Mouse (Mus musculus): ENCODE results near the gene Serpinb7. TPM values are rescaled to one million over a fixed set of nuclear protein-coding genes. Genes with fewer than 3 reads are reported as not detected.

Gene Serpinb7
- 0.24 TPM in 1 of 2 replicates, not detected in the other for polyA plus RNA-seq (2016; fragmentation: Nextera tagmentation; extraction: Ambion mirVana)

DNA sequence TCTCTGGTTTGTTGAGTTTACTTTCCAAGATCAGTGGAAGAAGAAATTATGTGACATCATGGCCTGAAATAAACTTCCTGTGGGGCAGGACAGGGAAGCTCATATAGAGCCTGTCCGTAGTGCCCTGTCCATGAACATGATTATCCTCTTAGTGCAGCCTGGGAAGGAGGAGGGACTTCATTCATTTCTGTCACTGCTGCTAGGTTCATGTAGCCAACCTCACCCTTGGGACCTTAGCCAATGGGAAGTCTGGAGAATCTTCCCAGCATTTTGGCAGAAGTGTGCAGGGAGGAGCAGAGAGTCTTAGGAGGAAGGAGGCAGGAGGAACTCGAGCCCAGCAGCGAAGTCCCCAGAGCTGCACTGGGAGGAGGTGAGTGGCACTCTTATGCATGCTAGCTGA, at the start of gene Serpinb7:
TSS of gene Serpinb7 (plus strand) at position 301 of the 400 bp plus-strand sequence.
- Histone ChIP-seq H3K9ac (replicated peaks) (no peak within 1 kb of the TSS), H3K4me1 (replicated peaks) (no peaks in the 10 kb centered on the region), H3K4me3 (replicated peaks) (no peak within 1 kb of the TSS), H3K27ac (no peak within 1 kb of the TSS), H3K9me3 (no peaks in the 10 kb centered on the region), H3K36me3 (no peaks in the 10 kb centered on the region), H3K27me3 (no peaks in the 10 kb centered on the region), H3K4me2 (no peak within 1 kb of the TSS)
- ATAC-seq (ENCODE audit: insufficient number of reproducible peaks, insufficient read depth, low FRiP score, low TSS enrichment, low read depth): no peak
- WGBS: 80% methylated on average over 3 of the region's 3 CpGs

DNA sequence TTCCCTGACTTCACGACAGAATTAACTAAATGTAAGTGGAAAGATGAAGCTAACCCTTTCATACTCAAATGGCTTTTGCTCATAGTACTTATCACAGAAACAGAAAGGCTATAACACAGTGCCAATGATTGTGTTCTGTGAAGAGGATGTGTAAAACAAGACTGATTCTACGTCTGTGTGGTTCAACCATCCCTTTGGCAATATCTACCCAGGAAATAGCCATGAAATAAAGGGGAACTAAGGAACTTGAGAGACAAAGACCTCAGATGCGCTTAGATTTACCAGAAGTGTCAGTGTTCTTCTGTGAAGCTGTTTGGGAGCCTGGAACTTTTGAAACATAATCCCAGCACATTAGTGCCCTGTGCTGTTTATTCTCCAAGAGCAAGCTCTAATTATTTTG, 49.1 kb upstream of the Serpinb7 start:
- WGBS: 30% methylated on average over 3 of the region's 3 CpGs
- no peaks in the 10 kb centered on the region for H3K27me3 ChIP-seq
- H3K9me3 ChIP-seq: no peaks in the 10 kb centered on the region
- no peak overlapping the region for H3K4me3 ChIP-seq (replicated peaks)
- H3K4me1 ChIP-seq (replicated peaks): no peaks in the 10 kb centered on the region
- H3K27ac ChIP-seq: no peak overlapping the region
- no peak overlapping the region for H3K9ac ChIP-seq (replicated peaks)
- no peaks in the 10 kb centered on the region for H3K36me3 ChIP-seq
- no peak for ATAC-seq (ENCODE audit: insufficient number of reproducible peaks, insufficient read depth, low FRiP score, low TSS enrichment, low read depth)
- no peak overlapping the region for H3K4me2 ChIP-seq

DNA sequence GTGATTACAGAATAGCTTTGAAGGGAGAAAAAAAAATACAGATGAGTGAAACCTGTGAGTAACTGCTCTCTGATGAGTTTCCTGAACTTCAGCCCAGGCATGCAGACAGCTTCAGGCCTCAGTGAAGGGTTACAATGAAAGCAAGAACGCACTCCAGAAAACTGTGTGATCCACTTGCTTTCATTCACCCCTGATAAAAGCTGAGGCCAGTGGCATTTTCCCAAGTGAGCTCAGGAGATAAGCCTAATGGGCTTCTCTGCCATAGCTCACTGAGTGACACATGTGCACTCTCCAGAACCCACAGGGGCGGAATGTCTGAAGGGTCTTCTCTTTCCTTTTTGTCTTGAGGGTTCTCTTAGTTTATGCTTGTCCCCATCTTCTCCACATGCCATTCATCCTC, 48.3 kb upstream of the Serpinb7 start:
- H3K27me3 ChIP-seq: no peaks in the 10 kb centered on the region
- ATAC-seq (ENCODE audit: insufficient number of reproducible peaks, insufficient read depth, low FRiP score, low TSS enrichment, low read depth): no peak
- no peak overlapping the region for H3K4me2 ChIP-seq
- no peaks in the 10 kb centered on the region for H3K9me3 ChIP-seq
- H3K27ac ChIP-seq: no peak overlapping the region
- H3K36me3 ChIP-seq: no peaks in the 10 kb centered on the region
- no peak overlapping the region for H3K4me3 ChIP-seq (replicated peaks)
- no peaks in the 10 kb centered on the region for H3K4me1 ChIP-seq (replicated peaks)
- WGBS: 77% methylated on average over 2 of the region's 2 CpGs
- H3K9ac ChIP-seq (replicated peaks): no peak overlapping the region

DNA sequence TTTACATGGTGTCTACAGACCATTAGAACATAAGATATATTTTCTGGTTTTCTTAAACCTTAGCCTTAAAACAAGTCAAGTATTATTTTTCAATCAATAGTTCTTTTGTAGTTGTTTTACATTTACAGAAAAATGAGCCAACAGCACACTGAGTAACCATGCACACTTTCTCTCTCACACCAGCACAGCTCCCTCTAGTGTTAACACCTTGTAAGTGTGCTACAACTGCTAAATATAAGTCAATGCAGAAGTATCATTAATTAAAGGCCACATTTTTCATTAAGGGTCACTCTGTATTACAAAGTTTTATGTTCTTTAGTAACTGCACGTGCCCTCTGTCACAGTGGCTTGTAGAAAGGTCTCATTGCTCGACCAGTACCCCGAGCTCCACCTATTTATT, 46.4 kb upstream of the Serpinb7 start:
- H3K4me1 ChIP-seq (replicated peaks): no peaks in the 10 kb centered on the region
- no peak for ATAC-seq (ENCODE audit: insufficient number of reproducible peaks, insufficient read depth, low FRiP score, low TSS enrichment, low read depth)
- no peak overlapping the region for H3K27ac ChIP-seq
- no peak overlapping the region for H3K4me3 ChIP-seq (replicated peaks)
- no peaks in the 10 kb centered on the region for H3K36me3 ChIP-seq
- H3K9me3 ChIP-seq: no peaks in the 10 kb centered on the region
- no peaks in the 10 kb centered on the region for H3K27me3 ChIP-seq
- H3K4me2 ChIP-seq: no peak overlapping the region
- 36% methylated on average over 3 of the region's 3 CpGs for WGBS
- no peak overlapping the region for H3K9ac ChIP-seq (replicated peaks)

DNA sequence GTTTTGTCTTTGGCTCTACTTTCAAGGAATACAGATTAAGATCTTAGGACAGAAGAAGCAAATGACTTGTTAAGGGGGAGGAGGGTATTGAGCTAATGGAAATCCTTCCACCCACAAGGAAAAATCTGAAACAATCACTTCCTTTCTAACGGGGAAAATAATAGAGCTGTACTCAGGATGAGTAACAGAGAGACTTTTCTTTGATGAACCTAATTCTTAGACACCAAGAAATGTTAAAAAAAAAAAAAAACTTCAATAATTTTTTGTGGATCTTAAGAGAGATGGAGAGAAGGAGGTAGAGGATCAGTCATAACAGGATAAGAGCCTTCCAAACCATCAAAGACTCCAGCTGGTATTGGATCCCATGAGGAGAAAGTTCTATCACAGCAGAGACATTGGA, 38.6 kb upstream of the Serpinb7 start, which contains the start of gene Serpinb11:
TSS of gene Serpinb11 (plus strand) at position 301 of the 400 bp plus-strand sequence.
- no peak for ATAC-seq (ENCODE audit: insufficient number of reproducible peaks, insufficient read depth, low FRiP score, low TSS enrichment, low read depth)
- no peaks in the 10 kb centered on the region for H3K36me3 ChIP-seq
- no peak within 1 kb of the TSS for H3K4me2 ChIP-seq
- H3K4me3 ChIP-seq (replicated peaks): no peak within 1 kb of the TSS
- 69% methylated on average over 1 of the region's 1 CpGs for WGBS
- no peak within 1 kb of the TSS for H3K9ac ChIP-seq (replicated peaks)
- no peaks in the 10 kb centered on the region for H3K4me1 ChIP-seq (replicated peaks)
- H3K27ac ChIP-seq: no peak within 1 kb of the TSS
- H3K9me3 ChIP-seq: no peaks in the 10 kb centered on the region
- H3K27me3 ChIP-seq: no peaks in the 10 kb centered on the region

DNA sequence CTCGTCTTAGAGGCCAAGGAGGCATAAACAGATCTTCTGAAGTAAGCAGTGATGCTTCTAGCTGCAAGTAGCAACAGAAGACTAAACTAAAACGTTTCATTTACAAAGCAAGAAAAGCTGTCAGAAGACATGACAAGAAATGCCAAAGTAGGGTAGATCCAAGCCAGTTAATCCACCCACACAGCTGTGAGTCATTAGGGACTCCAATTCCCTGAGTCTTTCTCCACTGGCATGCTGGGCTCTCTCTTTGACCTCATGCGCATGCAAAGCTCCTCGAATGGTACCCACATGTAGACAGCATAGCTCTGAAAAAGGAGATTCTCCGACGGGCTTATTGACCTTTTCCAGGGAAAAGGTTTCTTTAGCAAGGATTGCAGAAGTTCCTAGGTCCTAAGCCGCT, 33.5 kb upstream of the Serpinb7 start:
- Histone ChIP-seq H3K4me2 (no peak overlapping the region), H3K9ac (replicated peaks) (no peak overlapping the region), H3K36me3 (no peaks in the 10 kb centered on the region), H3K9me3 (no peaks in the 10 kb centered on the region), H3K4me1 (replicated peaks) (peaks cover 5% of the 10 kb centered on the region; the same call in 1 of the 2 replicates), H3K4me3 (replicated peaks) (no peak overlapping the region), H3K27me3 (no peaks in the 10 kb centered on the region), H3K27ac (no peak overlapping the region)
- no peak for ATAC-seq (ENCODE audit: insufficient number of reproducible peaks, insufficient read depth, low FRiP score, low TSS enrichment, low read depth)
- WGBS: 52% methylated on average over 7 of the region's 7 CpGs

DNA sequence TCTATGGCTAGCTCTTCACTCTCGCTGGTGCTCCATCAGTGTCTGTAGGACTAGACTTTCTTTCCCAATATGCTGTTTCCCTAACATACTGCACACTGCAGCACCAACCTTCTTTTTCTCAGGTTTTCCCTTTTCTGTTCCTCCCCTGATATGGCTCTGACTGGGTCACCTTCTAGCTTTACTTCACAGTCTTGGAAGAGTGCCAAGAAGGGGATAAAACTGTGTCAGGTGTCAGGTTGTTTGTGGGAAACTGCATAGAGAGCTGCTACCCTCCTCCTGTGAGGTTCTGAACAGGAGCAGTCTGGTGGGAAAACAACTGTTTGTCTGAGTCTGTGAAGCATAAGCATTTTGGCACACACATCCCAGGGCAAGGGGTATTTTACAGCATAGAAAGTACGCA, 30.5 kb upstream of the Serpinb7 start:
- Histone ChIP-seq H3K27me3 (no peaks in the 10 kb centered on the region), H3K36me3 (no peaks in the 10 kb centered on the region), H3K4me3 (replicated peaks) (no peak overlapping the region), H3K4me1 (replicated peaks) (peaks cover 5% of the 10 kb centered on the region; the same call in 1 of the 2 replicates), H3K27ac (no peak overlapping the region), H3K9ac (replicated peaks) (no peak overlapping the region), H3K9me3 (no peaks in the 10 kb centered on the region), H3K4me2 (no peak overlapping the region)
- 80% methylated on average over 2 of the region's 2 CpGs for WGBS
- peak; percentile 42; the same call in 1 of the 2 replicates for ATAC-seq (ENCODE audit: insufficient number of reproducible peaks, insufficient read depth, low FRiP score, low TSS enrichment, low read depth)

DNA sequence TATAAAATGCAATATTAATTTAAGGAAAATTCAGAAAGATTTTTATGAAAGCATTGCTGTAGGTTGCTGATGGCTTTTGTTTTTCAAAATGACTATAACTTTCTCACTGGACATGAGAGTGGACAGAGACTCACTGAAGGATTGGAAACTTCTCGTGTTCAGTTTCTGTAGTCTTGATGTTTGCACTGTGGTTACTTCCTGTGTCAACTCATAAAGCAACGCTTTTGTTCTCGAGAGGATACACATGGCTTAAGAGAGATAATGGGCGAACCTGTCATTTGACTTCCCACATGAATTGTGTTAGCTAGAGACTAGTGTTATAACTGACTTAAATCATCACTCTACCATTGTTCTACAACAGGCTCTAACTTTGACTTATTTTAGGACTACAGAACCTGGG, 22.5 kb upstream of the Serpinb7 start:
- H3K4me3 ChIP-seq (replicated peaks): no peak overlapping the region
- WGBS: 80% methylated on average over 4 of the region's 4 CpGs
- H3K27ac ChIP-seq: no peak overlapping the region
- H3K4me1 ChIP-seq (replicated peaks): no peaks in the 10 kb centered on the region
- no peaks in the 10 kb centered on the region for H3K27me3 ChIP-seq
- H3K4me2 ChIP-seq: no peak overlapping the region
- no peaks in the 10 kb centered on the region for H3K9me3 ChIP-seq
- H3K9ac ChIP-seq (replicated peaks): no peak overlapping the region
- no peaks in the 10 kb centered on the region for H3K36me3 ChIP-seq
- no peak for ATAC-seq (ENCODE audit: insufficient number of reproducible peaks, insufficient read depth, low FRiP score, low TSS enrichment, low read depth)

DNA sequence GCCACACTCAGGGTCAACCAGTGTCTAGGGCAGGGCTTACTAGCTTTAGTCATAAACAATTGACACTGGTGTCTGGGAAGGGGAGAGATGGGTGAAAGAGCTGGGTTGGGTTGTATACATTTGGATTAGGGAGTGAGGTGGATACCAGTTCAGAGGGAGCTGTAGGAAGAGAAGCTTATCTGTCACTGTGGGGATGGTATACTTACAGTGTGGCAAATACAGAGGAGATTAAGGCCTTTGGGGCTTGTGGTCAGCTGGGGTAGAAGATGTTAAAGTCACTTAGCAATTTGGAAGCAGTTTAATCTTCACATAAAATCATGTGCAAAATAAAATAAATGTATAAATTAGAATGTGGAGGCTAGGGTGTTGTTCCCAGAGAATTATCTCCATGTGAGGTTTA, 21.1 kb upstream of the Serpinb7 start:
- no peak for ATAC-seq (ENCODE audit: insufficient number of reproducible peaks, insufficient read depth, low FRiP score, low TSS enrichment, low read depth)
- no peaks in the 10 kb centered on the region for H3K27me3 ChIP-seq

DNA sequence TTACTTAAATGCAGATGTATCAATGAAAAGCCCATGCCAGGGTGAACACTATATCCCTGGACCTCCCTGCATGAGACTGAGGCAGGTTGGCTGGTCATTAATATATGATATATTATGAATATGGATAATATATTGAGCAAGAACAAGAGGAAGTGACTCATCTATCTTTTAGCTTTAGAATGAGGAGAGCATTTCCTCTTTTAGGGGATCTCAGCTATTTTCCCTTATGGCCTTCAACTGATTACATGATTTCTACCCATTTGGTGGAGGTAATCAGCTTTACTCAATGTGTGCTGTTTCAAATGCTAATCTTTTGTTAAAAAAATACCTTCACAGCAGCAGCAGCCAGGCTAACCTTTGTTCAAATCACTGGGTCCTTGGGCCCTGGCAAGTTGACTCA, 18.0 kb upstream of the Serpinb7 start:
- no peaks in the 10 kb centered on the region for H3K9me3 ChIP-seq
- H3K4me3 ChIP-seq (replicated peaks): no peak overlapping the region
- H3K27me3 ChIP-seq: no peaks in the 10 kb centered on the region
- no peak overlapping the region for H3K9ac ChIP-seq (replicated peaks)
- ATAC-seq (ENCODE audit: insufficient number of reproducible peaks, insufficient read depth, low FRiP score, low TSS enrichment, low read depth): no peak
- H3K27ac ChIP-seq: no peak overlapping the region
- H3K4me2 ChIP-seq: no peak overlapping the region
- no peaks in the 10 kb centered on the region for H3K4me1 ChIP-seq (replicated peaks)
- no peaks in the 10 kb centered on the region for H3K36me3 ChIP-seq

More for the DNA sequence above, 21.1 kb upstream of the Serpinb7 start:
- no peaks in the 10 kb centered on the region for H3K9me3 ChIP-seq
- no peaks in the 10 kb centered on the region for H3K4me1 ChIP-seq (replicated peaks)
- H3K4me3 ChIP-seq (replicated peaks): no peak overlapping the region
- no peaks in the 10 kb centered on the region for H3K36me3 ChIP-seq
- no peak overlapping the region for H3K4me2 ChIP-seq
- no peak overlapping the region for H3K9ac ChIP-seq (replicated peaks)
- no peak overlapping the region for H3K27ac ChIP-seq

DNA sequence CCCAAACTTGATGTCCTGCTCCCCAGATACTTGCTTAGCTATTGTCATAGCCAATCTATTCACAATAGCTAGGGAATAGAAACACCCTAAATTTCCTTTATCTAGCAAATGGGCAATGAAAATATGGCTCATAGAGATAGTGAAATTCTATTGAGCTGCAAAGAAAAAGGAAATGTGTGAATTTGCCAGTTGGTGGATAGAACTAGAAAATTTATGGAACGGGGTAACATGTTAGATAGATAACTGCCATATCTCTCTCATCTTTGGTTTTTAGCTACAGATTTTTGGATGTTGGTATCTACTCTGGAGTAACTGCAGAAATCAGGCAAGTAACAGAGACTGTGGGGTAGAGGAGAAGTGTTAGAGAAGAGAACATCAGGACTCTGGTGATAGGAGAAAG, 17.1 kb upstream of the Serpinb7 start:
- Histone ChIP-seq H3K9ac (replicated peaks) (no peak overlapping the region), H3K27ac (no peak overlapping the region), H3K4me2 (no peak overlapping the region), H3K9me3 (no peaks in the 10 kb centered on the region), H3K36me3 (no peaks in the 10 kb centered on the region), H3K27me3 (no peaks in the 10 kb centered on the region), H3K4me3 (replicated peaks) (no peak overlapping the region), H3K4me1 (replicated peaks) (no peaks in the 10 kb centered on the region)
- no peak for ATAC-seq (ENCODE audit: insufficient number of reproducible peaks, insufficient read depth, low FRiP score, low TSS enrichment, low read depth)
- WGBS: 85% methylated on average over 1 of the region's 1 CpGs

DNA sequence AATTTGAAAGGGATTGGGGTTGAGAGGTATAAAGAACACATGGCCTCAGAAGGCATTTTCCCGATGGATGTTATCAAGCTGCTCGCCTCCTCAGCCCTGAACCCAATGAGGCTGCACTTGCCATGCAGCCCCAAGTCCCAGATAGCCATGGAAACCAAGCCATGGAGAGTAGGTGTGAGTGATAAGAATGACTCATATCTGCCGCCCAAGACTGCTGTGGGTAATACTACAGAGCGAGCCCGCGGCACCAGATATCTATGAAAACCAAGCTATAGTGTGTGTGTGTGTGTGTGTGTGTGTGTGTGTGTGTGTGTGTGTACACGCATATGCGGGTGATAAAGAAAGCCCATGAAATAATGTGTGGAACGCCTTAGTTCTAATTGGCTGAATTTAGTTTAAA, 14.9 kb upstream of the Serpinb7 start:
- 84% methylated on average over 9 of the region's 9 CpGs for WGBS
- H3K27ac ChIP-seq: no peak overlapping the region
- no peak overlapping the region for H3K9ac ChIP-seq (replicated peaks)
- H3K4me3 ChIP-seq (replicated peaks): no peak overlapping the region
- no peak overlapping the region for H3K4me2 ChIP-seq
- no peaks in the 10 kb centered on the region for H3K4me1 ChIP-seq (replicated peaks)
- H3K36me3 ChIP-seq: no peaks in the 10 kb centered on the region
- H3K9me3 ChIP-seq: no peaks in the 10 kb centered on the region
- H3K27me3 ChIP-seq: no peaks in the 10 kb centered on the region
- no peak for ATAC-seq (ENCODE audit: insufficient number of reproducible peaks, insufficient read depth, low FRiP score, low TSS enrichment, low read depth)

Data from limb, embryonic 12.5 days (tissue).